Mouse (Mus musculus) heart, adult 2 months (tissue): ENCODE results near the gene Tmcc1. TPM values are rescaled to one million over a fixed set of nuclear protein-coding genes. Genes with fewer than 3 reads are reported as not detected.

Experiments used
- DNase-seq, 2 experiments: peaks; one replicate each; pipeline ENCODE4 v3.0.0; 2021
- H3K27ac ChIP-seq: fragments of 200-600 bp; 2 replicates; pipeline ENCODE4 v1.8.1; 2022
- H3K27me3 ChIP-seq: fragments of 200-500 bp; 2 replicates; pipeline ENCODE4 v1.6.1; 2012; ENCODE audit warnings: mild to moderate bottlenecking, low read length, inconsistent platforms, mixed read lengths; ENCODE audit not compliant: control insufficient read depth, insufficient read depth
- H3K36me3 ChIP-seq: fragments of 200-500 bp; 2 replicates; pipeline ENCODE4 v1.6.1; 2012; ENCODE audit warnings: low read length, inconsistent platforms; ENCODE audit not compliant: control insufficient read depth, insufficient read depth
- H3K4me1 ChIP-seq: fragments of 200-500 bp; 2 replicates; pipeline ENCODE4 v1.6.1; 2011; ENCODE audit warnings: low read length; ENCODE audit not compliant: control insufficient read depth, insufficient read depth
- H3K4me3 ChIP-seq: fragments of 200-600 bp; 2 replicates; pipeline ENCODE4 v1.8.1; 2022
- H3K79me2 ChIP-seq: fragments of 200-500 bp; replicated peaks from 2 replicates; pipeline ENCODE4 v1.6.1; 2012; ENCODE audit warnings: mild to moderate bottlenecking, inconsistent platforms, low read length, moderate library complexity, mixed read lengths; ENCODE audit not compliant: control insufficient read depth, insufficient read depth
- H3K9ac ChIP-seq: fragments of 200-500 bp; 2 replicates; pipeline ENCODE4 v1.6.1; 2012; ENCODE audit warnings: low read depth, mild to moderate bottlenecking, control low read depth, inconsistent platforms, low read length, mixed read lengths
- CTCF ChIP-seq: fragments of 200-600 bp; IDR thresholded peaks from 2 replicates; pipeline ENCODE4 v1.8.1; 2022; ENCODE audit warnings: antibody characterized with exemption, mild to moderate bottlenecking, moderate library complexity
- EP300 ChIP-seq: fragments of 200-500 bp; IDR thresholded peaks from 2 replicates; pipeline ENCODE4 v1.6.1; 2011; ENCODE audit warnings: low read depth, low read length, control low read depth; ENCODE audit not compliant: insufficient read depth
- POLR2A ChIP-seq: fragments of 200-500 bp; IDR thresholded peaks from 2 replicates; pipeline ENCODE4 v1.6.1; 2011; ENCODE audit warnings: mild to moderate bottlenecking, low read depth, low read length, control low read depth; ENCODE audit not compliant: insufficient read depth
- WGBS: fragments of 180-500 bp; shearing (Covaris S2); methylation state at CpG from one replicate; pipeline ENCODE4 v1.1.7; 2018; 5-methylcytosine and 5-hydroxymethylcytosine counted together
- intact Hi-C: fragments of 180-260 bp; cut with DNase I; formaldehyde crosslinking; loops from one replicate; pipeline ENCODE4 v1.15.1; 2025
- polyA plus RNA-seq: library from polyadenylated mRNA; depleted of rRNA; stranded (reverse); fragments of >200 nt; gene quantifications from 2 replicates; pipeline ENCODE4 v1.2.3, GENCODE M21; 2012
- total RNA-seq, 2 experiments: library from RNA; stranded (reverse); gene quantifications; 2 replicates each; pipeline ENCODE4 v1.2.3; 2021

The Tmcc1 gene
- total and polyA plus RNA-seq, 3 experiments: 16.7 to 33.8 (median 32.1) TPM

DNA sequence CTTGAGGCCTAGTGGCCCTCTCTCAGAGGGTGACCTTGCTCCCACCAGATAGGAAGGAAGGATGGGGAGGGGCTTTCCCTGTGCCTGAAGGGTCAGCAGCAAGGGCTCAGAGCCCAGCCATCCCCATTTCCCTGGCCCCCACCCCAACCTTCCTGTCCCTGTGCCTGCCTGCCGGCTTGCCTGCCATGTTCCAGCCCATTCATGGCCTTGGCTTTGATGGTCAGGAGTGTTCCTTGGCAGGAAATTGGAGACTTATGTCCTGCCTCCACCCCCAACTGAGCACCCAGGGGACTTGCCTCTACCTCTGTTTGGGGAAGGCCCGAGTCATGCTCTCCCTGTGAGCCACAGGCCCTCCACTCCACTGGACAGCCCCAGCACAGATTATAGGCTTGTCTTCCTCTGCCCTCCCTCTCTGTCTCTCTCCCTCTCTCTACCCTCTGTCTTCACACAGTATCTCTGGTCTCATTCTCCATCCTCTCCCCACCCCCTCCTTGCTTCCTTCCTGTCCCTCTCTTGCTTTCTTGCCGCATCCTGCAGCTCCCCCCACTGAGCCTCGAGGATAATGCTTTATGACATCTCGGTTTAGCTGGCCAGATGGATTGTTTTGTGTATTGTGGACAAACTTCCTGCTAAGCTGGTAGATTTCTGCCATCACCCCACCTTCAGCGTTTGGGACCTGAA, 197.0 kb downstream of the Tmcc1 start:
- intact Hi-C loops: loop anchor here (1.0 kb wide), 1 partner anchor 10 kb away; no protein-coding TSS in a partner anchor
- H3K4me1 ChIP-seq: peaks cover 25% of the 10 kb centered on the region
- peak; percentile 76 to 85 for DNase-seq
- no peaks in the 10 kb centered on the region; the same call in 1 of the 2 replicates for H3K36me3 ChIP-seq
- no peak overlapping the region for H3K9ac ChIP-seq
- H3K4me3 ChIP-seq: peak overlapping the region; percentile 30; the same call in 1 of the 2 replicates
- 17% methylated on average over 6 of the region's 6 CpGs for WGBS
- H3K79me2 ChIP-seq: peaks cover 7% of the 10 kb centered on the region
- no peaks in the 10 kb centered on the region for H3K27me3 ChIP-seq
- peak overlapping the region; percentile 91 for H3K27ac ChIP-seq
- TF ChIP-seq POLR2A (peak; percentile 49; the same call in 1 of the 2 replicates), EP300 (peak; percentile 88), CTCF (peak; percentile 51)

GRCm38 (mm10) chr6:115995531-115995941, 197.8 kb downstream of the Tmcc1 start:
- H3K36me3 ChIP-seq: no peaks in the 10 kb centered on the region; the same call in 1 of the 2 replicates
- H3K27ac ChIP-seq: peak overlapping the region; percentile 91
- TF ChIP-seq CTCF: no peak
- TF ChIP-seq POLR2A: no peak
- TF ChIP-seq EP300: no peak
- H3K79me2 ChIP-seq: peaks cover 8% of the 10 kb centered on the region
- H3K4me1 ChIP-seq: peaks cover 30% of the 10 kb centered on the region
- H3K4me3 ChIP-seq: peak overlapping the region; percentile 30
- 44% methylated on average over 4 of the region's 4 CpGs for WGBS
- no peaks in the 10 kb centered on the region for H3K27me3 ChIP-seq
- peak in 1 of 2 experiments; percentile 63 for DNase-seq
- intact Hi-C loops: loop anchor here (1.0 to 2.0 kb wide), 2 partner anchors 36 to 85 kb away; no protein-coding TSS in a partner anchor
- 0 out of 2 replicates have a peak overlapping the region, but pooled peaks have one; percentile 5 for H3K9ac ChIP-seq

DNA sequence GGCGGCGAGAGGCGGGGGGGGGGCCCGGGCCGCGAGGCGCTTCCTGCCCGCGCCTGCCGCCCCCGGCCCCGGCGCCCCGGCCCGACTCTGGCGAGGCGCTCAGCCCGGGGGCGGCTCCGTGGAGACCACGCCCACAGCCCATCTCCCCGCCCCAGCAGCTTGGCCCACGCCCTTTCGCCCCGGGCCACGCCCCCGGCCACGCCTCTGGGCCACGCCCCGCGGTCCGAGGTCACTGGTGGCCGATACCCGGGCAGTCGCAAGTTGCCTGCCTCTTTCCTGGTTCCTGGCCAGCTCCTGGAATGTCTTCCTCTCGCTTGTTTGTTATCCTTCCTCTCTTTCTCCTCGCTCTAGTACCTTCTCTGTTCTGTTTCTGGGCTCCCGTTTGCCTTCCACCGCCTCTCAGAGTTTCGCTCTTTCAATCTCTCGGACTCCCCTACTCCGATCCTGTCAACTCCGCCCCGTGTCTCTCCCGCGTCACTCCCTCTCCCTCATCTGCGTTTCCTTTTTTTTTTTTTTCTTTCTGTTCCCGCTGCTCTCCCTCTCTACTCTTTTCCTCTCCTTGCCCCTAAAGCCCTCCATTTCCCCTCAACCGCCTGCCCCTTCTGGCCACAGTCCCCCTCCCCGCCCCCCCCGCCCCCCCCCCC, 198.3 kb downstream of the Tmcc1 start, which contains the start of gene Plxnd1:
Gene Plxnd1 (minus strand): TSS at position 129 of the 644 bp plus-strand sequence.
- no peak for TF ChIP-seq CTCF
- TF ChIP-seq EP300: 0 out of 2 replicates have a peak, but pooled peaks have one; percentile 56
- TF ChIP-seq POLR2A: peak; percentile 92
- Histone ChIP-seq H3K79me2 (peaks cover 10% of the 10 kb centered on the region), H3K36me3 (no peaks in the 10 kb centered on the region; the same call in 1 of the 2 replicates), H3K4me3 (peak within 1 kb of the TSS; percentile 91), H3K27me3 (no peaks in the 10 kb centered on the region), H3K27ac (peak within 1 kb of the TSS; percentile 96), H3K4me1 (peaks cover 32% of the 10 kb centered on the region), H3K9ac (peak within 1 kb of the TSS; percentile 96)
- peak; percentile 98 to 100 for DNase-seq
- WGBS: 2% methylated on average over 48 of the region's 51 CpGs
- intact Hi-C loops: loop anchor here (1.0 to 2.0 kb wide), 2 partner anchors 36 to 84 kb away; no protein-coding TSS in a partner anchor

DNA sequence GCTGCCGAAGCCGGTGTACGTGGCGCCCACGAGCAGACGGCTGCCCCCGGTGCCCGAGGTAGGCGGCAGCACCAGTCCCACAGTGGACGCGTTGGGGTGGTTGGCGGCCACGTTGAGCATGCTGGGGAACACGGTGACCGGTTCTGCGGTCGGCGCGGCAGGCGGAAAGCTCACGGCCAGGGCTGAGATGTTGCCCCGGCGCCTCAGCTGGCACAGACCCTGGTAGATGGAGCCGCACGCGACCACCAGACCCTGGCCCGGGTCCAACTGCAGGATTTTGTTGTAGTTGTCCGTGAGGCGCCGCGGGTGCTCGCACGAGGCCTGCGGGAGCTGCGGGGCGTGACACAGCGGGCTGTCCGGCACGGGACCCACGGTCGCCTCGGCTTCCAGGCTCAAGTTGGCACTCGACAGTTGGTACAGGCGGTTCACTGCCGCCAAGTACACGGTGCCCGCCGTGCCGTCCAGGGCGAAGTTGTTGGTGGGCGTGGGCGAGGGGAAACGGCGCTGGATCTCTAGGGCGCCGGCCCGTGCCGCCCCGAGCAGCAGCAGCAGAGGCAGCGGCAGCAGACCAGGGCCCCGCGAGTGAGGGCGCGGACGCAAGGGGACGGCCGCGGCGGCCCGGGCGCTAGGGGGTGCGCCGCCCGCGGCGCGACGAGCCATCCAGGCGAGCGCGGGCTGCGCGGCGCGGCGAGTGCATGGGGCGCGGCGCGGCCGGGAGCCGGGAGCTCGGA, 199.0 kb downstream of the Tmcc1 start:
- Histone ChIP-seq H3K36me3 (no peaks in the 10 kb centered on the region; the same call in 1 of the 2 replicates), H3K4me1 (peaks cover 32% of the 10 kb centered on the region), H3K9ac (peak overlapping the region; percentile 96), H3K4me3 (peak overlapping the region; percentile 91), H3K79me2 (peaks cover 12% of the 10 kb centered on the region), H3K27ac (peak overlapping the region; percentile 96), H3K27me3 (no peaks in the 10 kb centered on the region)
- WGBS: 3% methylated on average over 80 of the region's 93 CpGs
- intact Hi-C loops: loop anchor here (2.0 kb wide), 1 partner anchor 84 kb away; no protein-coding TSS in a partner anchor
- DNase-seq: no peak
- TF ChIP-seq POLR2A: no peak
- no peak for TF ChIP-seq CTCF
- TF ChIP-seq EP300: no peak

GRCm38 (mm10) chr6:115993463-115994145, 199.7 kb downstream of the Tmcc1 start:
- peaks cover 32% of the 10 kb centered on the region for H3K4me1 ChIP-seq
- H3K36me3 ChIP-seq: no peaks in the 10 kb centered on the region; the same call in 1 of the 2 replicates
- H3K27me3 ChIP-seq: no peaks in the 10 kb centered on the region
- intact Hi-C loops: loop anchor here (2.0 kb wide), 1 partner anchor 83 kb away; no protein-coding TSS in a partner anchor
- peak overlapping the region; percentile 91 for H3K4me3 ChIP-seq
- 3% methylated on average over 85 of the region's 86 CpGs for WGBS
- peak overlapping the region; percentile 96 for H3K9ac ChIP-seq
- peak; percentile 61 to 71 for DNase-seq
- H3K79me2 ChIP-seq: peaks cover 12% of the 10 kb centered on the region
- TF ChIP-seq EP300 (no peak), POLR2A (no peak), CTCF (no peak)
- H3K27ac ChIP-seq: peak overlapping the region; percentile 96
